Mouse (Mus musculus) myocyte (in vitro differentiated cells): Measurements from ENCODE around the gene Krtap5-1. TPM values are rescaled to one million over a fixed set of nuclear protein-coding genes. Genes with fewer than 3 reads are reported as not detected.
"Not testable (repeated sequence)": the region's sequence is repeated elsewhere in the genome, so short reads cannot be mapped to it uniquely, and the experiment has no call there.

Experiments used
- H3K27me3 ChIP-seq: one replicate; pipeline ENCODE4 v1.6.1; 2011; ENCODE audit not compliant: control insufficient read depth, insufficient read depth, insufficient read length
- H3K36me3 ChIP-seq: one replicate; pipeline ENCODE4 v1.6.1; 2011; ENCODE audit not compliant: control insufficient read depth, insufficient read depth
- H3K4me2 ChIP-seq: one replicate; pipeline ENCODE4 v1.6.1; 2011; ENCODE audit warnings: low read depth, control low read depth
- H3K4me3 ChIP-seq: one replicate; pipeline ENCODE4 v1.5.1; 2011; ENCODE audit warnings: mild to moderate bottlenecking, control low read depth, moderate library complexity
- H3K79me2 ChIP-seq: one replicate; pipeline ENCODE4 v1.6.1; 2011; ENCODE audit not compliant: control insufficient read depth, insufficient read depth
- H3ac ChIP-seq: one replicate; pipeline ENCODE4 v1.6.1; 2011; ENCODE audit not compliant: control insufficient read depth, insufficient read length
- CEBPB ChIP-seq: IDR thresholded peaks from 2 replicates; pipeline ENCODE4 v1.6.1; 2011; ENCODE audit warnings: mild to moderate bottlenecking, moderate library complexity; ENCODE audit not compliant: poor library complexity, insufficient read depth, severe bottlenecking
- E2F4 ChIP-seq: IDR thresholded peaks from one replicate; pipeline ENCODE4 v1.6.1; 2011; ENCODE audit warnings: mild to moderate bottlenecking, control low read depth, moderate library complexity; ENCODE audit not compliant: insufficient read depth
- MAX ChIP-seq: IDR thresholded peaks from one replicate; pipeline ENCODE4 v1.6.1; 2011; ENCODE audit warnings: low read depth, mild to moderate bottlenecking, control low read depth
- MYOD1 ChIP-seq, 3 experiments: IDR thresholded peaks; one replicate each; pipeline ENCODE4 v1.6.1; 2011; ENCODE audit warnings: control low read depth in 2 of 3, low read depth in 2 of 3, mild to moderate bottlenecking in 2 of 3, moderate library complexity in 1 of 3; ENCODE audit not compliant: insufficient read length in 2 of 3, control insufficient read depth in 1 of 3
- MYOG ChIP-seq, 3 experiments: IDR thresholded peaks; one replicate each; pipeline ENCODE4 v1.6.1; 2011; ENCODE audit warnings: control low read depth in 2 of 3, low read depth in 2 of 3, mild to moderate bottlenecking in 2 of 3; ENCODE audit not compliant: insufficient read length in 2 of 3, control insufficient read depth in 1 of 3, insufficient read depth in 1 of 3
- POLR2A ChIP-seq: IDR thresholded peaks from one replicate; pipeline ENCODE4 v1.6.1; 2011; ENCODE audit warnings: low read depth, mild to moderate bottlenecking, control low read depth, moderate library complexity; ENCODE audit not compliant: insufficient read length
- POLR2AphosphoS2 ChIP-seq: IDR thresholded peaks from one replicate; pipeline ENCODE4 v1.6.1; 2011; ENCODE audit warnings: low read depth, control low read depth; ENCODE audit not compliant: insufficient read length
- REST ChIP-seq: IDR thresholded peaks from one replicate; pipeline ENCODE4 v1.6.1; 2011; ENCODE audit warnings: mild to moderate bottlenecking, control low read depth, moderate library complexity; ENCODE audit not compliant: insufficient read depth, insufficient read length
- SRF ChIP-seq: IDR thresholded peaks from one replicate; pipeline ENCODE4 v1.6.1; 2011; ENCODE audit warnings: low read depth; ENCODE audit not compliant: control insufficient read depth, insufficient read length
- TCF12 ChIP-seq: IDR thresholded peaks from one replicate; pipeline ENCODE4 v1.6.1; 2011; ENCODE audit warnings: mild to moderate bottlenecking, control low read depth; ENCODE audit not compliant: poor library complexity, insufficient read depth, severe bottlenecking
- TCF3 ChIP-seq: IDR thresholded peaks from one replicate; pipeline ENCODE4 v1.6.1; 2011; ENCODE audit warnings: low read depth, control low read depth; ENCODE audit not compliant: insufficient read length
- USF1 ChIP-seq: IDR thresholded peaks from one replicate; pipeline ENCODE4 v1.6.1; 2011; ENCODE audit warnings: low read depth, mild to moderate bottlenecking, control low read depth, moderate library complexity
- polyA plus RNA-seq: library from polyadenylated mRNA; unstranded; fragments of >200 nt; fragmentation: generic; extraction: Trizol; gene quantifications from one replicate; pipeline ENCODE4 v1.2.1, GENCODE M21; 2012; ENCODE audit warnings: missing spikeins

Krtap5-1 gene
- not detected for polyA plus RNA-seq

DNA sequence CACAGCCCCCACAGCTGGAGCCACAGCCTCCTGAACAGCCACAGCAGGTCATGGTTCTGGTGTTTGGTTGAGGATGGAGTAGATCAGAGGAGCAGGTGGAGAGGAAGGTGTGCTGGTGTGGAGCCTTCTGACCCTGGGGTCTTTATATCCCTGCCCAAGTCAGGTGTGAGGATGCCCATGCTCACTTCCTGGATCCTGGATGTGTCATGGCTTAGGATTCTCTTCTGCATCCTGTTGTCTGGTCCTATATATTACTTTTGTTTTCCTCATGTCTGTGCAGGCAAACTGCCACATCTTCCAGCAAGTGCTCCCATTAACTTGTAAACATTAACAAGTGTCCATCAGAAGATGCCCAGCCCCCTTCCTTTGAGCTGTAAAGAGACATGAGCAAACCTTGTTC lies at the start of gene Krtap5-1:
TSS of gene Krtap5-1 (minus strand) at position 101 of the 400 bp plus-strand sequence.
- H3K79me2 ChIP-seq = not testable (repeated sequence)

GRCm38 (mm10) chr7:142342247-142342640 lies 45.3 kb upstream of the Krtap5-1 start:
- TF ChIP-seq USF1 = no peak
- no peak for TF ChIP-seq POLR2AphosphoS2
- TF ChIP-seq REST = no peak
- TF ChIP-seq MAX = no peak
- no peak for TF ChIP-seq TCF12
- TF ChIP-seq E2F4 = no peak
- no peak for TF ChIP-seq MYOD1 (IDR thresholded peaks at IDR 0.05; ENCODE audit: control insufficient read depth in 1 of 3, insufficient read length in 2 of 3, low read depth in 2 of 3)
- TF ChIP-seq POLR2A = no peak
- no peak for TF ChIP-seq CEBPB
- TF ChIP-seq SRF = no peak
- no peak for TF ChIP-seq TCF3
- no peak for TF ChIP-seq MYOG (IDR thresholded peaks at IDR 0.05; ENCODE audit: control insufficient read depth in 1 of 3, insufficient read depth in 1 of 3, insufficient read length in 2 of 3, low read depth in 2 of 3)
- H3K27me3 ChIP-seq = no peaks in the 10 kb centered on the region
- no peaks in the 10 kb centered on the region for H3K79me2 ChIP-seq
- no peaks in the 10 kb centered on the region for H3K36me3 ChIP-seq
- H3ac ChIP-seq = no peak overlapping the region
- no peak overlapping the region for H3K4me2 ChIP-seq
- no peak overlapping the region for H3K4me3 ChIP-seq

More for the DNA sequence above, at the start of gene Krtap5-1:
- not testable (repeated sequence) for H3K36me3 ChIP-seq, H3K4me3 ChIP-seq, H3K4me2 ChIP-seq, H3ac ChIP-seq, H3K27me3 ChIP-seq

DNA sequence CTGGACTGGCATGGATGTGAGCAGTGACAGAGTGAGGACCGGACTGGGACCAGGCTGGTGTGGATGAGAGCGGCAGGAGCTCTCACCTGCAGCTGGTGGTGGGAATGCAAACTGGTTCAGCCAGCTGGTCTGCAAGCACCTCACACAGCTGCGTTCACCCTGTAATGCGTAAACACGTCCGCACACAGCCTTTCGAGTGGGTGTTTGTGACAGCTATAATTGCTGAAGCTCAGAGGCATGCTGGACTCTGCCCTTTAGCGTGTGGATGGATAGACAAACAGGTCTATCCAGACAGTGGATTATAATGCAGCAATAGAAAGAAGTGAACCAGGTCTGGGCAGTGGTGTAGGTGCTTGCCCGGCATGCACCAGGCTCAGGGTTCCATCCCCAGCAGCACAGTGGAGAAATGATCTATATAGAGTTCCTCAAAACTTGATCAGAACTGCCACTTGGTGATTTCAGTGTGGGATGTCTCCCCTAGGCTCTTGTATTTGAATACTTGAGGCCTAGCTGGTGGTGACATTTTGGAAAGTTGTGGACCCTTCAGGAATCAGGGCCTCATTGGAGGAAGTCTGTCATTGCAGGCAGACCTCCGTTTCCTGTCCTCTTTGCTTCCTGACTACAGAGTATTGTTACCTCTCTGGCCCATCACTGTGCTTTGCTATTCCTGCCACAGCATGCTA lies 44.8 kb upstream of the Krtap5-1 start:
- H3ac ChIP-seq = no peak overlapping the region
- no peaks in the 10 kb centered on the region for H3K27me3 ChIP-seq
- H3K4me3 ChIP-seq = no peak overlapping the region
- no peaks in the 10 kb centered on the region for H3K79me2 ChIP-seq
- no peaks in the 10 kb centered on the region for H3K36me3 ChIP-seq
- TF ChIP-seq POLR2A (no peak), MAX (no peak), POLR2AphosphoS2 (no peak), TCF12 (no peak), MYOD1 (IDR thresholded peaks at IDR 0.05; ENCODE audit: control insufficient read depth in 1 of 3, insufficient read length in 2 of 3, low read depth in 2 of 3) (no peak), SRF (no peak), REST (no peak), MYOG (IDR thresholded peaks at IDR 0.05; ENCODE audit: control insufficient read depth in 1 of 3, insufficient read depth in 1 of 3, insufficient read length in 2 of 3, low read depth in 2 of 3) (no peak), TCF3 (no peak), E2F4 (no peak), CEBPB (no peak), USF1 (no peak)
- no peak overlapping the region for H3K4me2 ChIP-seq

GRCm38 (mm10) chr7:142340269-142340970 lies 43.5 kb upstream of the Krtap5-1 start:
- Histone ChIP-seq H3K79me2 (no peaks in the 10 kb centered on the region), H3K4me3 (no peak overlapping the region), H3K4me2 (no peak overlapping the region), H3ac (no peak overlapping the region), H3K36me3 (no peaks in the 10 kb centered on the region), H3K27me3 (no peaks in the 10 kb centered on the region)
- no peak for TF ChIP-seq CEBPB
- no peak for TF ChIP-seq TCF3
- TF ChIP-seq SRF = no peak
- TF ChIP-seq POLR2AphosphoS2 = no peak
- TF ChIP-seq TCF12 = no peak
- TF ChIP-seq REST = no peak
- no peak for TF ChIP-seq MYOG (IDR thresholded peaks at IDR 0.05; ENCODE audit: control insufficient read depth in 1 of 3, insufficient read depth in 1 of 3, insufficient read length in 2 of 3, low read depth in 2 of 3)
- no peak for TF ChIP-seq MAX
- no peak for TF ChIP-seq MYOD1 (IDR thresholded peaks at IDR 0.05; ENCODE audit: control insufficient read depth in 1 of 3, insufficient read length in 2 of 3, low read depth in 2 of 3)
- TF ChIP-seq USF1 = no peak
- TF ChIP-seq E2F4 = no peak
- TF ChIP-seq POLR2A = no peak

DNA sequence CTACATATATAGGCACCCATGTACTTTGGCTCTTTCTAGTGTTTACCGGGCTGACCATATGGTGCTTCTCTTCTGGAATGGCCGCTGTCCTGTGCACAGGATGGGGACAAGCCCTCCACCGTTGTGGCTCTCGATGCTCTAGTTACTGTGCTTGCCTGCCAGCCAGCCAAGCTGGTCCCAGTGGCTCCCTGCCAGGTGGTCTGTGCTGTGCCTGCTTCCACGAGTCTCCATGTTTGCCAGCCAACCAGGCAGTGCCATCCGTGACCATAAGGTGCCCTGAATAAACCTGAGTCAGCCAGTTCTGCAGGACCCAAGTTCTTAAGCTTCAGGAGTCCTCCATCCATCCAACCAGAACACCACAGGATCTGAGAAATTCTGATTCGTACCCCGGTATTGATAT lies 38.2 kb upstream of the Krtap5-1 start:
- H3K79me2 ChIP-seq = no peaks in the 10 kb centered on the region
- H3K4me2 ChIP-seq = no peak overlapping the region
- TF ChIP-seq MYOD1 (IDR thresholded peaks at IDR 0.05; ENCODE audit: control insufficient read depth in 1 of 3, insufficient read length in 2 of 3, low read depth in 2 of 3) = no peak
- no peak for TF ChIP-seq TCF12
- TF ChIP-seq MYOG (IDR thresholded peaks at IDR 0.05; ENCODE audit: control insufficient read depth in 1 of 3, insufficient read depth in 1 of 3, insufficient read length in 2 of 3, low read depth in 2 of 3) = no peak
- TF ChIP-seq CEBPB = no peak
- no peak for TF ChIP-seq SRF
- TF ChIP-seq POLR2AphosphoS2 = no peak
- TF ChIP-seq POLR2A = no peak
- no peak for TF ChIP-seq USF1
- TF ChIP-seq REST = no peak
- H3K4me3 ChIP-seq = no peak overlapping the region
- no peaks in the 10 kb centered on the region for H3K27me3 ChIP-seq
- no peaks in the 10 kb centered on the region for H3K36me3 ChIP-seq
- H3ac ChIP-seq = no peak overlapping the region
